Mouse (Mus musculus) adrenal gland, postnatal 25 days (tissue): ENCODE measurements around the gene Pofut2. TPM values are rescaled to one million over a fixed set of nuclear protein-coding genes. Genes with fewer than 3 reads are reported as not detected.
A peak's percentile ranks its signal among the peaks of the same experiment; 100 is the strongest.

Experiments
- DNase-seq: peaks from one replicate; pipeline ENCODE4 v3.0.0; 2021; ENCODE audit warnings: mixed read lengths
- total RNA-seq: library from RNA; stranded (reverse); gene quantifications from 2 replicates; pipeline ENCODE4 v1.2.3, GENCODE M21; 2021

Pofut2 gene
- total RNA-seq, 1 experiment from 2014 or later, result 69.1 TPM

- peak; percentile 56 for DNase-seq
Observed at GRCm38 (mm10) chr10:77229609-77230595, 29.1 kb upstream of the Pofut2 start.

GRCm38 (mm10) chr10:77231861-77232755 is 26.9 kb upstream of the Pofut2 start:
- no peak for DNase-seq

DNA sequence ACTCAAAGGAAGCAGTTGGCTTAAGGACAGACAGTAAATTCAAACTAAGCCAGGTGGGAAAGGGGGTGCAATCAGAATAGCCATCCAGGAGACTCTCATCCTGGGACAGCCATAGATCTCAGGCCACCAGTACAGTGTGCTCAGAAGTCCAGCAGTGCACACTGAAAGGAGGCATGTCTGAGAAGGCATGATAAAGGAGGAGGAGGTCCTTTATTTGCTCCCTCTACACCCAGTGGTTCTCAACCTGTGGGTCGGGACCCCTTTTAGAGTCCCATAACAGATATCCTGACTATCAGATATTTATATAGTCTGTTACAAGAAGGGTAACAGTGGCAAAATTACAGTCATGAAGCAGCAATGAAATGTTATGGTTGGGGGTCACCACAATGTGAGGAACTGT is 25.8 kb upstream of the Pofut2 start:
- no peak for DNase-seq

DNA sequence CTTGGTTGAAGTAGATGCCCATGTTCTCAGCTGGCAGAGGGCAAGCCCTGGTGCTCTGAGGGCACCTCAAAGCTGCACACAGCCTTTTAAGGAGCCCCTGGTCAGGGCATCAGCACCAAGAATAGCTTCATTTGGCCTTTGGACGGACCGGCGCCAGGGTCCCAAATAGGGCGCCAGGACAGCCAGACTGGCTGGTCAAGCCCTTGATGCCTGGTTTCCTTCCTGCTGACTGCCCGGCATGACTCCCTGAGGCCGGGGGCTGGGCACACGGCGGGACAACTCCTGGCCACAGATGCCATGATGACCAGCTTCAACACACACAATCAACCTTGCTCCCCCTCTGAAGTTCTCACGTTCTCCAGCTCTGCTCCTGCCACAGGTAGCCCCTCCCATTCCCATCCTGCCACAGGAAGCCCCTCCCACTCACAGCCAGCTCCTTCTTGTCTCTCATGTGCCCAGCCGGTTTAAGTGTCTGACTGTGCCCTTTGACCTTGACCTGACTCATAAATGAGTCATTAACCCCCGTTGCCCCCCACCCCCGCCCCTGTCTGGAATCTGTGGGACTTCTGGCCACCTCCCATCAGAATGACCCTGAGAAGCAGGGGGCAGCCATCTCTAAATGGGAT is 23.9 kb upstream of the Pofut2 start:
- no peak for DNase-seq

DNA sequence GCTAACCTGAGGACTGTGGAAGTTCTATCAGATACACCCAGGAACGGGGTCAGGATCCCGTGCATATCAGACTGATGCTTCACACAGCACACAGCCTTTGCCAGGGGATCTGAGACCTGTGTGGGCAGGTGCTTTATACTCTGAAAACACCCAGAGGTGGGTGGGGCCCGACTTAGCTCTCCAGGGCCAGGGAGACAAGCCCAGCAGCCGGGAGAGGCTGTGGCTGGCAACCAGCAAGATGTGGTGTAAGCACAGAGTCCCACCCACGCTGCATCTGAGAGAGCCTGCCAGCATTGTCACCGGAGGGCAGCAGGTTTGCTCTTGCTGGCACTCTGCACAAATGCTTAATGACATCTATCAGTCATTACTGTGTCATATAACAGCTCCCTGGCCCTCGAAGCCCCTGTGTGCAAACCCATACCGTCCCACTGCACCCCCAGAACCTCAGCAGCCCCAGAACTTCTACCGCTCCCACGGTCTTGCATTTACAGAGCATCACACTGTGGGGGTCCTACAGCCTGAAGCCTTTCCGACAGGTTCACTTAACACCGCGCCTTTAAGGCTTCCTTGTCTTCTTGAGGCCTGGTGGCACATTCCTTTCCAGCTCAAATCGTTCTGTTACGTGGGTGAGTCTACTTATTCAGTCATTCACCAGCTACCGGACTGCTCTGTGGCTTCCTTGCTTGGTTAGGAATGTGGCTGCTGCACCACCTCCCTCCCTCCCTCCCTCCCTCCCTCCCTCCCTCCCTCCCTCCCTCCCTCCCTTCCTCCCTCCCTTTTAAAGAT is 21.0 kb upstream of the Pofut2 start:
- DNase-seq, result no peak

GRCm38 (mm10) chr10:77240764-77241163 is 18.3 kb upstream of the Pofut2 start:
- DNase-seq, result no peak

DNA sequence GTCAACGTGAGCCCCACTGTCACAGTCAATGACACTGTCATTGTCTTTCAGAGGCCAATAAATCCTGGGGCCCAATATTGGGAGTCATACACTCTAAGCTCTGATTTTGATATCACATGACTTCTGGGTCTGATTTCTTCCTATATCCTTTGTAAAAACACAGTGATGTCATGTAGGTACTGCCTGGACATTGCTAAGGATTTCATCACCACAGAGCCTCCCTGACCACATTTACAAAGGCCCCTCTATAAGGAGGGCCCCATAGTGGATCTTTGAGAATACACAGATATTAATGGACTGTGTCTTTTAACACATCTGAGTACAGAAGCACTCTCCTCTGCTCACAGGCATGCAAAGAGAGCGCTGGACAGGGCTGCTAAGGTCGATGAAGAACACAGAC is 16.6 kb upstream of the Pofut2 start:
- no peak for DNase-seq

DNA sequence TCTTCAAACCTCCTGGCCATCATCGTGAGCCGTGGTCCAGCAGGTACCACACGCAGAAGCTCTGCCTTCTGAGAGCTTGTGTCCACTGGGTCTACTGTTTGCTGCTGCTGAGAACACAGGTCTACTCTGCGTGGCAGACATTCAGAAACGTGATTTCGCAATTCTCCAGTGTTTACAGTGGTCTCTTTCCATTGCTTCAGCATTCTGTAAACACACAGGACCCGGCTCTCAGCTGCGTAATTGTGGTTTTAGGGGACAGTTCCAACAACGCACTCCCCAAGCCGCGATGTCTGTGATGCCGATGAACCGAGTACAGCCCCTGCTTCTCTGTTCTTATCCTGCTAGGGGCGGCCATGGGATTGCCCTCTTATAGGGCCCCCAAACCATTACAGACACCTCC is 16.1 kb upstream of the Pofut2 start:
- DNase-seq, result no peak

- DNase-seq, result no peak
Observed at GRCm38 (mm10) chr10:77243572-77244161, 15.4 kb upstream of the Pofut2 start.

DNA sequence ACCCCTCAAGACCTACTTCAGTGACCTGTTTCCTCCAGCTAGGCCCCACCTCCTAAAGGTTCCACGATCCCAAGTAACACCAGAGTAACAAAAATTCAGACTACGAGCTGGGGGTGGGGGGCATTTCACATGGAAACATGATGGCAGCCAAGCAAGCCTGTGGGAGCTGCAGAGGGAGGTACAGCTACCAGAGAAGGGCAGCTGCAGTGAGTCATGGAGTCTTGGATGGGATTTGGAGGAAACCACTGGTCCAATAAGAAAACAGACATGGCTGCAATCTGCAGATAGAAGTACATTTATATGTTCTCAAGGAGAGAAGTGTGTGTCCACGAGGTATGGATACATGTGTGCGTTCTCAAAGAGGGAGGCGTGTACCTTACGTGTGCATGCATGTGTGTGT is 14.2 kb upstream of the Pofut2 start:
- DNase-seq, result no peak

DNA sequence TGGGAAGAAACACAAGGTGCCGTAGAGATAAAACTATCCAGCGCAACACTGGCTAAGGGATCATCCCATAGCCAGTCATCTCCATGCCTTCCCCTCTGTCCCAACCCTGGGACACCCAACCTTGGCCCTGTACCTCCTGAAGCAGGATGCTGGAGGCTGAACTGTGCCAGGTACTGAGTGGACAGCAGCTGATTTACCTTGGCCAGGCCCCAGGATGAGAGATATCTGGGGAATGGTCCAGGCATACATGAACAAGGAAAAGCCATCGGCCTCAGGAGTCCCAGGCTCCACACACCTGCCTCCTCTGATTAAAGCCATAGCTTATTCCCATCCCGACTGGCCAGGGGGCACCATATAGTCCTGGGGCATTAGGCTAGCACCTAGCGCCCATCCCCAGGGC is 12.0 kb upstream of the Pofut2 start:
- no peak for DNase-seq

- no peak for DNase-seq
Observed at GRCm38 (mm10) chr10:77247707-77248106, 11.3 kb upstream of the Pofut2 start.

GRCm38 (mm10) chr10:77251223-77251783 is 7.7 kb upstream of the Pofut2 start:
- peak; percentile 74 for DNase-seq

GRCm38 (mm10) chr10:77251784-77252539 is 7.1 kb upstream of the Pofut2 start:
- DNase-seq, result peak; percentile 76

- DNase-seq, result peak; percentile 72
Observed at GRCm38 (mm10) chr10:77252790-77253189, 6.2 kb upstream of the Pofut2 start.

- no peak for DNase-seq
Observed at GRCm38 (mm10) chr10:77255231-77255630, 3.8 kb upstream of the Pofut2 start.

DNA sequence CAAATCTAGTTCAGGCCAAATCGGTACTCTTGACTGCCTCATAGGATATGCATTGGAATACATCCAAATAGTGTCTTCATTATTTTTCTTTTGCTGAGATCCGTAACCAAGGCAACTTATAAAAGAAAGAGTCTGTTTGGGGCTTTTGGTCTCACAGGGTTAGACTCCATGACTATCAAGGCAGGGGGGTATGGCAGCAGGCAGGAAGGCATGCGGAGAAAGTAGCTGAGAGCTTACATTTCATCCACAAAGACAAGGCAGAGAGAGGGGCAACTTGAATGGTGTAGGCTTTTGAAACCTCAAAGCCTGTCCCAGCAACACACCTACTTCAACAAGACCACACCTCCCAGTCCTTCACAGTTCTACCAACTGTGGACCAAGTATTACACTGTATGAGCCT is 3.3 kb upstream of the Pofut2 start:
- DNase-seq, result no peak

DNA sequence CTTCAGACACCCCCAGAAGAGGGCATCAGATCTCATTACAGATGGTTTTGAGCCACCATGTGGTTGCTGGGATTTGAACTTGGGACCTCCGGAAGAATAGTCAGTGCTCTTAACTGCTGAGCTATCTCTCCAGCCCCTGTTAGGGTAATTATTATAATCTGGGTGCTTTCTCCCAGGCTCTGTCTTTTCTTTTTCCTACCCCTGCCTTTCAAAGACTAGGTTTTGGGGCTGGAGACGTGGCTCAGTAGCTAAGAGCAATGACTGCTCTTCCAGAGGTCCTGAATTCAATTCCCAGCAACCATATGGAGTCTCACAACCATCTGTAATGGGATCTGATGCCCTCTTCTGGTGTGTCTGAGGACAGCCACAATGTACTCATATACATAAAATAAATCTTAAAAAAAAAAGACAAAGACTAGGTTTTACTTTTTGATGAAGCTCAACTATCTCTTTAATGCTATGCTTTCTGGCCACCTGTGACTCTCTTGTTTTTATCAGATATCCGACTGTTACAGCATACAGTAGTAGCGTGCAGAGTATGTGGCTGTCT is 902 bp upstream of the Pofut2 start:
- no peak for DNase-seq

DNA sequence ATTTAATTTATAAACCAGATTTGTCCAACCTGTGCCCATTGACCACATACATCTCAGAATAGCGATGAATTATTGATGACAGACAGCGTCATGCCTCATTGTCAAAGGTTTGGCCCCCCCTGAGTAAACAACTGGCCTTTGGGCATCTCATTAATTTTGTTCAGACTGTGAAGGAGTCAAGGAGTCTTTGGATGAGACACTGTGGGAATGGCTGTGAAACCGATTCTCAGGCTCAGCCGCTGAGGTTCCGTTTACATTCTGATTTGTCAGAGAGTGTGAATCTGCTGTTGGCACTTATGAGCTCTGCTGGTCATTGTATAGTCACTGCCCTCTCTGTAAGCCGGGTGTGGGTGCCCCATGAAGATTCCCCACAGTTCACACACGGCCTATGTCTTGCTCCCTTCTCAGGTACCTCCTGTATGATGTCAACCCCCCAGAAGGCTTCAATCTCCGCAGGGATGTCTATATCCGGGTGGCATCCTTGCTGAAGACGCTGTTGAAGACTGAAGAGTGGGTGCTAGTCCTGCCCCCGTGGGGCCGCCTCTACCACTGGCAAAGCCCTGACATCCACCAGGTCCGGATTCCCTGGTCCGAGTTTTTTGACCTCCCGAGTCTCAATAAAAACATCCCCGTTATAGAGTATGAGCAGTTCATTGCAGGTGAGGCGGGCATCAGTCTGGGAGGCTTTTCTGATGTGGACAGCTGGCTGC is 1.3 kb downstream of the Pofut2 start:
- no peak for DNase-seq
